ENCODE assay signal across 8 mouse cellular contexts in the genomic region with DNA sequence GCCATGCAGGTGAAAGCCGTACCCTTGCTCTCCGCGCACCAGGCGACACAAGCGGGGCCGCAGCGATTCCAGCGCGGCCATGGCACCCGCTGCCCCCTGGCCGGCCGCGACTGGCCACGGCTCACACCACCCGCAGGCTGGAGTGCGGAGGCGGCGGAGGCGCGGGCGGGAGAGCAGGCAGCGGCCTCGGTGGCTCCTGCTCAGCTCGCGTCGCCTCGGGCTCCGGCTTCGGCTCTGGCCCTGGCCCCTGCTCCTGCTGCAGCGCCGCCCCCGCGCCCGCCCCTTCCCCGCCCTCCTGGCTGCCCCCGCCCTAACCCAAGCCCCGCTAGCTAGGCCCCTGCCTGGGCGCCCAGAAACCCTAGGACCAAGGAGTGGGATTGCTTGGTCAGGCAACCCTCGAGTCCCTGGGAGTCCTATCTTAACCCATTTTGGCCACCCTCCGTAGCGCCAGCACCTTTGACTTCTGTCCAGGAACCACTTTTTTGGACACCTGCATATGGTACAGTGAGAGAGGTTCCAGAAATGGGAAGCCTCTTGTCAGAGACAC. TPM values are rescaled to one million over a fixed set of nuclear protein-coding genes. Genes with fewer than 3 reads are reported as not detected.
A peak's percentile ranks its signal among the peaks of the same experiment; 100 is the strongest.
DNase-seq lines count a peak whose midpoint lies in the region; ATAC-seq and TF ChIP-seq lines count a peak whose summit lies in the region.

A gene (minus strand): TSS at position 258 of the 547 bp plus-strand sequence.

- TF ChIP-seq EP300 in heart, adult 2 months (IDR thresholded peaks at IDR 0.05; ENCODE audit: insufficient read depth, low read depth, low read length) = no peak
- no peak for TF ChIP-seq EP300 in liver, embryonic 14.5 days (IDR thresholded peaks at IDR 0.05; ENCODE audit: low read depth)

- no peaks in the 10 kb centered on the region for H3K9me3 ChIP-seq in kidney, embryonic 14.5 days (ENCODE audit: control insufficient read depth, low read length)
- H3K9me3 ChIP-seq in liver, embryonic 14.5 days (ENCODE audit: control insufficient read depth, low read length) = no peaks in the 10 kb centered on the region
- no peaks in the 10 kb centered on the region for H3K9me3 ChIP-seq in neural tube, embryonic 13.5 days

- intact Hi-C loops in heart, adult 2 months (cut with DNase I) = loop anchor here (1.0 to 5.0 kb wide), 3 partner anchors 18 to 123 kb away; a partner anchor contains a TSS

- peak within 1 kb of the TSS; percentile 97 for H3K4me3 ChIP-seq in heart, adult 2 months
- H3K4me3 ChIP-seq in kidney, embryonic 14.5 days (ENCODE audit: low read length) = peak within 1 kb of the TSS; percentile 77
- H3K4me3 ChIP-seq in liver, embryonic 14.5 days (ENCODE audit: insufficient read depth in 1 of 2, low read depth in 2 of 2, low read length in 2 of 2) = peak within 1 kb of the TSS; percentile 51 to 62
- peak within 1 kb of the TSS; percentile 69 for H3K4me3 ChIP-seq in neural tube, embryonic 13.5 days

- peak; percentile 62 for DNase-seq in urinary bladder, postnatal 14 days (ENCODE audit: low spot score)
- no peak for DNase-seq in urinary bladder, postnatal 4 days (ENCODE audit: low spot score in 2 of 2)
- DNase-seq in embryo, embryonic 10 days (ENCODE audit: low spot score) = peak; percentile 72
- peak; percentile 82 to 83 for DNase-seq in heart, adult 2 months
- no peak for DNase-seq in liver, embryonic 14.5 days (ENCODE audit: low read depth in 3 of 3, low spot score in 3 of 3)
- DNase-seq in natural killer cell, adult 2 months (ENCODE audit: low spot score in 2 of 2) = no peak

- H3K4me1 ChIP-seq in heart, adult 2 months (ENCODE audit: control insufficient read depth, insufficient read depth, low read length) = peaks cover 11% of the 10 kb centered on the region
- peaks cover 27% of the 10 kb centered on the region for H3K4me1 ChIP-seq in kidney, embryonic 14.5 days (ENCODE audit: control insufficient read depth, insufficient read depth, low read length)
- H3K4me1 ChIP-seq in liver, embryonic 14.5 days (replicated peaks; ENCODE audit: control insufficient read depth in 2 of 2, insufficient read depth in 2 of 2, low read length in 1 of 2) = peaks cover 0 to 8% of the 10 kb centered on the region in 2 experiments; a peak in 2 of 4 replicates
- peaks cover 26% of the 10 kb centered on the region for H3K4me1 ChIP-seq in neural tube, embryonic 13.5 days (replicated peaks)

- TF ChIP-seq POLR2A in heart, adult 2 months (IDR thresholded peaks at IDR 0.05; ENCODE audit: insufficient read depth, low read depth, low read length) = peak; percentile 80

- whole genome bisulfite sequencing in heart, adult 2 months = 1% methylated on average over 35 of the region's 41 CpGs
- WGBS in kidney, embryonic 14.5 days = under 1% methylated on average over 39 of the region's 41 CpGs
- under 1% methylated on average over 41 of the region's 41 CpGs for WGBS in liver, embryonic 14.5 days (ENCODE audit: insufficient replicate concordance)
- 1% methylated on average over 31 of the region's 41 CpGs for WGBS in neural tube, embryonic 13.5 days

- peak; percentile 70 for ATAC-seq in kidney, embryonic 14.5 days (ENCODE audit: low FRiP score, low TSS enrichment)
- ATAC-seq in liver, embryonic 14.5 days (ENCODE audit: insufficient read depth) = peak; percentile 48; the same call in 1 of the 2 replicates
- peak; percentile 46; the same call in 1 of the 2 replicates for ATAC-seq in neural tube, embryonic 13.5 days (ENCODE audit: low read depth)

- peaks cover 3% of the 10 kb centered on the region for H3K79me2 ChIP-seq in heart, adult 2 months (replicated peaks; ENCODE audit: control insufficient read depth, insufficient read depth, low read length)

- no peaks in the 10 kb centered on the region for H3K36me3 ChIP-seq in heart, adult 2 months (ENCODE audit: control insufficient read depth, insufficient read depth, low read length)
- H3K36me3 ChIP-seq in kidney, embryonic 14.5 days (ENCODE audit: control insufficient read depth, insufficient read depth, low read length) = no peaks in the 10 kb centered on the region
- H3K36me3 ChIP-seq in liver, embryonic 14.5 days (replicated peaks; ENCODE audit: control insufficient read depth, insufficient read depth, low read depth) = no peaks in the 10 kb centered on the region
- H3K36me3 ChIP-seq in neural tube, embryonic 13.5 days = no peaks in the 10 kb centered on the region

- peak within 1 kb of the TSS; percentile 97 for H3K4me2 ChIP-seq in kidney, embryonic 14.5 days (replicated peaks; ENCODE audit: low read depth, low read length)
- peak within 1 kb of the TSS; percentile 51 for H3K4me2 ChIP-seq in liver, embryonic 14.5 days (ENCODE audit: low read depth)
- H3K4me2 ChIP-seq in neural tube, embryonic 13.5 days = peak within 1 kb of the TSS; percentile 94

- H3K27ac ChIP-seq in heart, adult 2 months = peak within 1 kb of the TSS; percentile 98
- H3K27ac ChIP-seq in kidney, embryonic 14.5 days (ENCODE audit: low read depth, low read length) = peak within 1 kb of the TSS; percentile 62; the same call in 1 of the 2 replicates
- H3K27ac ChIP-seq in liver, embryonic 14.5 days = no peak within 1 kb of the TSS
- peak within 1 kb of the TSS; percentile 59 for H3K27ac ChIP-seq in neural tube, embryonic 13.5 days (replicated peaks)

- peak within 1 kb of the TSS; percentile 99 for H3K9ac ChIP-seq in heart, adult 2 months (ENCODE audit: low read depth, low read length)
- peak within 1 kb of the TSS; percentile 90 for H3K9ac ChIP-seq in kidney, embryonic 14.5 days (ENCODE audit: low read depth, low read length)
- no peak within 1 kb of the TSS; the same call in 1 of the 2 replicates for H3K9ac ChIP-seq in liver, embryonic 14.5 days (replicated peaks)
- peak within 1 kb of the TSS; percentile 89 for H3K9ac ChIP-seq in neural tube, embryonic 13.5 days

- no peaks in the 10 kb centered on the region for H3K27me3 ChIP-seq in heart, adult 2 months (ENCODE audit: control insufficient read depth, insufficient read depth, low read length)
- H3K27me3 ChIP-seq in kidney, embryonic 14.5 days (ENCODE audit: control insufficient read depth, insufficient read depth, low read length) = no peaks in the 10 kb centered on the region
- peaks cover 33% of the 10 kb centered on the region for H3K27me3 ChIP-seq in liver, embryonic 14.5 days (ENCODE audit: control insufficient read depth, insufficient read depth, low read length)
- H3K27me3 ChIP-seq in neural tube, embryonic 13.5 days = peaks cover 37% of the 10 kb centered on the region

- no peak for TF ChIP-seq CTCF in heart, adult 2 months (IDR thresholded peaks at IDR 0.05)
- TF ChIP-seq CTCF in liver, embryonic 14.5 days (IDR thresholded peaks at IDR 0.05; ENCODE audit: low read depth) = no peak

RNA-seq across cellular contexts. Expression of the gene that starts here (rescaled TPM):
- total RNA-seq in heart, adult 2 months (2021) = 100 to 1,000 TPM in 1 of 2 experiments, 10 to 100 TPM in 1; 100.0 to 110 TPM
- 125 and 147 TPM in 2 replicates for polyA plus RNA-seq in heart, adult 2 months (2012; rRNA removed)
- polyA plus RNA-seq in kidney, embryonic 14.5 days (2014; fragmentation: Nextera tagmentation; extraction: Ambion mirVana) = 86.1 and 95.5 TPM in 2 replicates
- polyA plus RNA-seq in liver, embryonic 14.5 days (2012; rRNA removed) = 5.5 and 5.7 TPM in 2 replicates
- 8.1 and 9.9 TPM in 2 replicates for polyA plus RNA-seq in liver, embryonic 14.5 days (2014; fragmentation: Nextera tagmentation; extraction: Ambion mirVana)
- polyA plus RNA-seq in neural tube, embryonic 13.5 days (2015; fragmentation: Nextera tagmentation; extraction: Ambion mirVana) = 35.4 and 42.6 TPM in 2 replicates

Comparison
In these comparisons a context has a peak if more than half of its experiments do, and no peak if none do; other contexts are left out.
1. DNase-seq: peak in urinary bladder, postnatal 14 days (single experiment), embryo, embryonic 10 days (single experiment) and heart, adult 2 months (2 of 2); none in urinary bladder, postnatal 4 days (0 of 2), liver, embryonic 14.5 days (0 of 3) and natural killer cell, adult 2 months (0 of 2).
2. Peak in every context shown above with its lines, with median percentiles within 50 percentile points of each other: H3K4me3 ChIP-seq, ATAC-seq and H3K4me2 ChIP-seq.